37 mouse cellular contexts compared by ENCODE assay signal in the genomic region with DNA sequence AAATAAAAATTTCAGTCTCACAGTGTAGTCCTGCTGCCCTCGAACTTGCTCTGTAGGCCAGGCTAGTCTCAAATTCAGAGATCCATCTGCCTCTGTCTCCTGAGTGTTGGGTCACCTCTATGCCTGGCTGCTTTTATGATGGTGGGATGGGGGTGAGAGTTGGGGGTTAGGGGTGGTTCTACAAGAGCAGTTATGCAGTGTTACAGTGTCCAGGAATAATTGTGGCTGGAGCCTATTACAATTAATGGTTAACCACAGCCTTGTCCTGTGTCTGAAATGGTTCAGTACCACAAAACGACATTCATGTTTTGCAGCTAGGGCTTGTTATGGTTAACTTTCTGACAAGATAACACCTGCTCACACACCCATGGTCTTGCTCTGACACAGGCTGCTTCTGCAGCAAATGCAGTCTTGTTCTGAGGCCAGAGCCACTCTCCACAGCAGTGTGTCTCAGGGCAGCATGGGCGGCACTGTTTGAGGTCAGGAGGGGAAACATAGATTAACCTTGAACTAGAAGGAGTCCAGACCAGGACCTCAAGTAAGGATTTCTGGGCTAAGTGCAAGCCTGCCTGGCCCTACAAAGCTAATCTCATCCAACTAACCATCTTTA. TPM values are rescaled to one million over a fixed set of nuclear protein-coding genes. Genes with fewer than 3 reads are reported as not detected.
A peak's percentile ranks its signal among the peaks of the same experiment; 100 is the strongest.
DNase-seq lines count a peak whose midpoint lies in the region; TF ChIP-seq lines count a peak whose summit lies in the region.
"Had no signal": no experiment of that assay in that cellular context is flagged by ENCODE, and none has a peak within 500 bp of the region (broad histone marks: within the 10 kb centered on the region; RNA-seq: fewer than 3 reads in every experiment).

No protein-coding gene starts in this region.

- peak overlapping the region; percentile 16; the same call in 1 of the 2 replicates for H3K27ac ChIP-seq in embryonic fibroblast, embryonic 13.5 days (ENCODE audit: insufficient read depth, low read length)
- H3K27ac ChIP-seq: forebrain, embryonic 15.5 days; heart, embryonic 10.5 days; heart, embryonic 15.5 days; hindbrain, embryonic 12.5 days; layer of hippocampus, adult 2 months; limb, embryonic 10.5 days; limb, embryonic 15.5 days; liver, embryonic 14.5 days; midbrain, embryonic 10.5 days; midbrain, embryonic 15.5 days had no signal

- peak; percentile 53 for DNase-seq in kidney, adult 9 months
- DNase-seq in kidney, postnatal 10 days = peak; percentile 27
- peak; percentile 48 to 75 for DNase-seq in natural killer cell, adult 2 months (ENCODE audit: low spot score in 2 of 2)
- no peak for DNase-seq in layer of hippocampus, adult 9-10 months (ENCODE audit: low spot score)
- DNase-seq in ovary, postnatal 36 days (ENCODE audit: low spot score) = no peak
- DNase-seq in left cerebral cortex, postnatal 14 days (ENCODE audit: low spot score in 2 of 2) = no peak
- DNase-seq: adrenal gland, postnatal 10 days; cerebellum, adult 8-10 months; cerebellum, postnatal 36 days; gastrocnemius, postnatal 25 days; heart, adult 11 months; heart, postnatal 36 days; layer of hippocampus, postnatal 36 days; lung, embryonic 14.5 days; lung, postnatal 14 days; right cerebral cortex, adult 18-20 months; right cerebral cortex, postnatal 4 days; thymus, adult 2 months; thymus, postnatal 4 days had no signal

- TF ChIP-seq CTCF in embryonic fibroblast, embryonic 13.5 days (IDR thresholded peaks at IDR 0.05; ENCODE audit: borderline replicate concordance, insufficient read depth, low read length) = no peak

- no peak overlapping the region for H3K4me3 ChIP-seq in embryonic fibroblast, embryonic 13.5 days (ENCODE audit: insufficient read depth, low read length)
- H3K4me3 ChIP-seq: forebrain, embryonic 15.5 days; heart, embryonic 10.5 days; heart, embryonic 15.5 days; hindbrain, embryonic 12.5 days; layer of hippocampus, adult 2 months; limb, embryonic 10.5 days; limb, embryonic 15.5 days; midbrain, embryonic 10.5 days; midbrain, embryonic 15.5 days had no signal

- H3K4me1 ChIP-seq in embryonic fibroblast, embryonic 13.5 days (ENCODE audit: control insufficient read depth, insufficient read depth, low read length) = peaks cover 13% of the 10 kb centered on the region
- H3K4me1 ChIP-seq: midbrain, embryonic 10.5 days; midbrain, embryonic 15.5 days had no signal

- TF ChIP-seq POLR2A in embryonic fibroblast, embryonic 13.5 days (IDR thresholded peaks at IDR 0.05; ENCODE audit: low read depth, low read length) = no peak

- intact Hi-C loops in left cerebral cortex, postnatal 14 days (cut with DNase I) = no loop called here

RNA-seq across cellular contexts. Expression of gene Ccl5, which starts 8.5 kb away (rescaled TPM):
- 2.8 and 4.1 TPM in 2 replicates for polyA plus RNA-seq in embryonic fibroblast, embryonic 13.5 days (2011; ENCODE audit: insufficient read length, low read depth, missing spikeins)
- not detected for total RNA-seq in left cerebral cortex, postnatal 14 days (2021)
- total RNA-seq: gastrocnemius, adult 18-20 months; gastrocnemius, postnatal 25 days; layer of hippocampus, adult 2 months; layer of hippocampus, postnatal 36 days had no signal
- polyA plus RNA-seq: embryonic facial prominence, embryonic 11.5 days; forebrain, embryonic 15.5 days; heart, embryonic 10.5 days; hindbrain, embryonic 12.5 days; limb, embryonic 10.5 days; midbrain, embryonic 10.5 days; midbrain, embryonic 15.5 days; neural tube, embryonic 11.5 days had no signal

RNA-seq across cellular contexts. Expression of gene Heatr9, which starts 16.8 kb away (rescaled TPM):
- polyA plus RNA-seq in embryonic fibroblast, embryonic 13.5 days (2011; ENCODE audit: insufficient read length, low read depth, missing spikeins) = not detected in 2 replicates
- total RNA-seq in left cerebral cortex, postnatal 14 days (2021) = not detected
- total RNA-seq: adrenal gland, postnatal 10 days; gastrocnemius, adult 18-20 months; gastrocnemius, postnatal 25 days; heart, postnatal 36 days; layer of hippocampus, adult 2 months; layer of hippocampus, postnatal 36 days; neutrophil, adult 5-6 weeks had no signal
- polyA plus RNA-seq: embryonic facial prominence, embryonic 11.5 days; forebrain, embryonic 15.5 days; frontal cortex, adult 2 months; heart, embryonic 10.5 days; heart, embryonic 15.5 days; hindbrain, embryonic 12.5 days; intestine, embryonic 16.5 days; limb, embryonic 10.5 days; limb, embryonic 15.5 days; liver, embryonic 14.5 days; midbrain, embryonic 10.5 days; midbrain, embryonic 15.5 days; neural tube, embryonic 11.5 days had no signal

RNA-seq across cellular contexts. Expression of gene Ccl9, which starts 39.6 kb away (rescaled TPM):
- 1.1 and 3.4 TPM in 2 replicates for polyA plus RNA-seq in embryonic fibroblast, embryonic 13.5 days (2011; ENCODE audit: insufficient read length, low read depth, missing spikeins)
- 1 to 10 TPM; 3.6 to 4.0 TPM for total RNA-seq in left cerebral cortex, postnatal 14 days (2021)
- polyA plus RNA-seq: CD4-positive, CD25-positive, alpha-beta regulatory T cell, adult 4 months had no signal

RNA-seq across cellular contexts. Expression of gene Ccl6, which starts 54.1 kb away (rescaled TPM):
- polyA plus RNA-seq in embryonic fibroblast, embryonic 13.5 days (2011; ENCODE audit: insufficient read length, low read depth, missing spikeins) = 0.91 TPM in 1 of 2 replicates, not detected in the other
- 1 to 10 TPM; 1.6 to 2.1 TPM for total RNA-seq in left cerebral cortex, postnatal 14 days (2021)
- polyA plus RNA-seq: CD4-positive, CD25-positive, alpha-beta regulatory T cell, adult 4 months had no signal

Comparison
In these comparisons a context has a peak if more than half of its experiments do, and no peak if none do; other contexts are left out.
1. DNase-seq: peak in kidney, adult 9 months (single experiment), kidney, postnatal 10 days (single experiment) and natural killer cell, adult 2 months (2 of 2); none in layer of hippocampus, adult 9-10 months (single experiment), ovary, postnatal 36 days (single experiment) and left cerebral cortex, postnatal 14 days (0 of 2).